Mouse (Mus musculus): Measurements from ENCODE around the gene Sidt1. TPM values are rescaled to one million over a fixed set of nuclear protein-coding genes. Genes with fewer than 3 reads are reported as not detected.

Sidt1 gene
- polyA plus RNA-seq (2012; rRNA removed) (0.01 and 0.08 TPM in 2 replicates), polyA plus RNA-seq (2014; fragmentation: Nextera tagmentation; extraction: Ambion mirVana) (not detected in 2 replicates)

DNA sequence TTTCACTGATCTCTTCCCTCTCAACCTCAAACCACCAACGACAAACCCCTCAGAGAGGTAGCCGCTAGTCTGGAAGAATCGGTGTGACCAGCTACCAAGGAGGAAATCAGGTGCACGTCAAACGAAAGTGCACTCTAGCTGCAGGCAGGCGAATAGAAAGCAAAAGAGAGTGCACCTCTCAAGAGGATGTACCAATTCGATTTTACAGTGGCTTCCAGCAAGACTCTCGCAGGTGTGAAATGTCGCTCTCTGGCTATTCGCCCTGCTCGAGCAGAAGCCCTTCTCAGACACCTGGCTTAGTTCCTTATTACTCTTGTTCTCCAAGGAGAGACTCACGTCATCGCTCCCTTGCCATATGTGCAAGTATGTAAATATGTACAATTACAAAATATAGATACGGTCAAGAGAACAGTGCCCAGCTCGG lies at the start of gene Sidt1:
TSS of gene Sidt1 (minus strand) at position 336 of the 424 bp plus-strand sequence.
- WGBS (ENCODE audit: insufficient replicate concordance) = 3% methylated on average over 15 of the region's 15 CpGs
- Histone ChIP-seq H3K27ac (no peak within 1 kb of the TSS), H3K4me2 (ENCODE audit: low read depth) (peak within 1 kb of the TSS; percentile 67), H3K36me3 (replicated peaks; ENCODE audit: control insufficient read depth, insufficient read depth, low read depth) (no peaks in the 10 kb centered on the region), H3K4me3 (ENCODE audit: insufficient read depth in 1 of 2, low read depth in 2 of 2, low read length in 2 of 2) (peak within 1 kb of the TSS; percentile 40 to 47), H3K4me1 (replicated peaks; ENCODE audit: control insufficient read depth in 2 of 2, insufficient read depth in 2 of 2, low read length in 1 of 2) (no peaks in the 10 kb centered on the region), H3K9ac (replicated peaks) (no peak within 1 kb of the TSS), H3K9me3 (ENCODE audit: control insufficient read depth, low read length) (peaks cover 2% of the 10 kb centered on the region), H3K27me3 (ENCODE audit: control insufficient read depth, insufficient read depth, low read length) (peaks cover 24% of the 10 kb centered on the region)
- DNase-seq (ENCODE audit: low read depth in 3 of 3, low spot score in 3 of 3) (no peak), ATAC-seq (ENCODE audit: insufficient read depth) (no peak)
- no peak for TF ChIP-seq EP300 (IDR thresholded peaks at IDR 0.05; ENCODE audit: low read depth)

DNA sequence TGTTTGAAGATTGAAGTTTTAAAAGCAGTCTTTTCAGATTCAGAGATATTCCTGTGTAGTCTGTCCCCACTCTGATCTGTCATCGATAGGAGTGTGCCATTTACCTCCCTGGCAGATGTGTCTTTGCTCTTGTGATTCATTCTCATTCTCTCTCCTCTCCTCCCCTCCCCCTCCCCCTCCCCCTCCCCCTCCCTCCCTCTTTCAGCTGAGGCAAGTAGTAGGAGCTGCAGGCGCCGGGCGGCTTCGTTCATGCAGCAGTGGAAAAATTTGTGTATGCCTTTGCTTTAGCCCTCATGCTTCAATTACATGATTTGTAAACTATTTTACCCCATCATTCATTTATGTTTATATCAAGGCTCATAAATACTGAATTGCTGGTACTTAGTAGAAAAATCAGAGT lies 48.6 kb upstream of the Sidt1 start:
- H3K27me3 ChIP-seq (ENCODE audit: control insufficient read depth, insufficient read depth, low read length) = no peaks in the 10 kb centered on the region
- no peak for ATAC-seq (ENCODE audit: insufficient read depth)

DNA sequence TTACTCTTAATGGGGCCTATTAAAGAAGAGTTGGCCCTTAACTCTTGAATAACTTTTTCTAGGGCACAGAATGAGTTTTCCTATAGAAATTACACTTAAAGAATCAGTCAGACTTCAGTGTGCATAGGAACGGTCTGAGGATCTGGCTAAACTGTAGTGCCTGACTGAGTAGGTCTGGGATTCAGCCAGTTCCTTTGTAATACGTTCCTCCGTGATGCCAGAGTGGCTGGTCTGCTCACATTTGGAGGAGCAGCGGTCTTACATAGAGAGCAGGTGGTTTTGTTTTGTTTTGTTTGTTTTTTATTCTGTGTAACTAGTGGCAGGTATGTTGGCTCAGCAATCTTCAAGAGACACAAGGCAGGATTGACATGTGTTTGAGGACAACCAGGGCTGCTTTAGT lies 47.0 kb upstream of the Sidt1 start:
- Histone ChIP-seq H3K9ac (replicated peaks) (no peak overlapping the region), H3K4me2 (ENCODE audit: low read depth) (no peak overlapping the region), H3K36me3 (replicated peaks; ENCODE audit: control insufficient read depth, insufficient read depth, low read depth) (peaks cover 4% of the 10 kb centered on the region), H3K27ac (no peak overlapping the region), H3K9me3 (ENCODE audit: control insufficient read depth, low read length) (no peaks in the 10 kb centered on the region), H3K4me1 (replicated peaks; ENCODE audit: control insufficient read depth in 2 of 2, insufficient read depth in 2 of 2, low read length in 1 of 2) (no peaks in the 10 kb centered on the region), H3K27me3 (ENCODE audit: control insufficient read depth, insufficient read depth, low read length) (no peaks in the 10 kb centered on the region), H3K4me3 (ENCODE audit: insufficient read depth in 1 of 2, low read depth in 2 of 2, low read length in 2 of 2) (no peak overlapping the region)
- DNase-seq (ENCODE audit: low read depth in 3 of 3, low spot score in 3 of 3) = no peak
- no peak for TF ChIP-seq EP300 (IDR thresholded peaks at IDR 0.05; ENCODE audit: low read depth)
- TF ChIP-seq CTCF (IDR thresholded peaks at IDR 0.05; ENCODE audit: low read depth) = no peak
- 81% methylated on average over 4 of the region's 4 CpGs for WGBS (ENCODE audit: insufficient replicate concordance)
- ATAC-seq (ENCODE audit: insufficient read depth) = no peak

More for the DNA sequence above, 48.6 kb upstream of the Sidt1 start:
- TF ChIP-seq EP300 (IDR thresholded peaks at IDR 0.05; ENCODE audit: low read depth) = no peak
- TF ChIP-seq CTCF (IDR thresholded peaks at IDR 0.05; ENCODE audit: low read depth) = no peak
- Histone ChIP-seq H3K36me3 (replicated peaks; ENCODE audit: control insufficient read depth, insufficient read depth, low read depth) (peaks cover 4% of the 10 kb centered on the region), H3K4me2 (ENCODE audit: low read depth) (no peak overlapping the region), H3K9me3 (ENCODE audit: control insufficient read depth, low read length) (no peaks in the 10 kb centered on the region), H3K9ac (replicated peaks) (no peak overlapping the region), H3K4me1 (replicated peaks; ENCODE audit: control insufficient read depth in 2 of 2, insufficient read depth in 2 of 2, low read length in 1 of 2) (no peaks in the 10 kb centered on the region), H3K4me3 (ENCODE audit: insufficient read depth in 1 of 2, low read depth in 2 of 2, low read length in 2 of 2) (no peak overlapping the region), H3K27ac (no peak overlapping the region)
- no peak for DNase-seq (ENCODE audit: low read depth in 3 of 3, low spot score in 3 of 3)
- 65% methylated on average over 5 of the region's 5 CpGs for WGBS (ENCODE audit: insufficient replicate concordance)

DNA sequence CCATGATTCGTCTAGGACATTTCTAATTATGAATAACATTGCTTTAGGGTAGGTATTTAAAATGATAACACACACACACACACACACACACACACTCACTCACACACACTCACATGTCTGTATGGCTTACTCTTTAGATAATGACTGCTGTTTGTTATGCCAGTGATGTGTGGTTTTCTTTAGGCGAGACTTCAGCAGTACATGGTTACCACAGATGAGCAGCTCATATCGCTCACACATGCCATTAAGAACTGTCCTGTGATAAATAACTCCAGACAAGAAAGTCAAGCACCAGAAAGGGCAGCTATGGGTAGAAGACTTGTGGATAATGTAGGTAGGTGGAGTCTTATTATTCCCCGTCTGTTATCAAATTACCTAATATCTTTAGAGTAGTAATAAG lies 42.5 kb upstream of the Sidt1 start:
- DNase-seq (ENCODE audit: low read depth in 3 of 3, low spot score in 3 of 3) (no peak), ATAC-seq (ENCODE audit: insufficient read depth) (no peak)
- Histone ChIP-seq H3K9me3 (ENCODE audit: control insufficient read depth, low read length) (no peaks in the 10 kb centered on the region), H3K27ac (no peak overlapping the region), H3K27me3 (ENCODE audit: control insufficient read depth, insufficient read depth, low read length) (no peaks in the 10 kb centered on the region), H3K4me2 (ENCODE audit: low read depth) (no peak overlapping the region), H3K36me3 (replicated peaks; ENCODE audit: control insufficient read depth, insufficient read depth, low read depth) (peaks cover 4% of the 10 kb centered on the region), H3K4me3 (ENCODE audit: insufficient read depth in 1 of 2, low read depth in 2 of 2, low read length in 2 of 2) (no peak overlapping the region), H3K9ac (replicated peaks) (no peak overlapping the region), H3K4me1 (replicated peaks; ENCODE audit: control insufficient read depth in 2 of 2, insufficient read depth in 2 of 2, low read length in 1 of 2) (no peaks in the 10 kb centered on the region)
- TF ChIP-seq CTCF (IDR thresholded peaks at IDR 0.05; ENCODE audit: low read depth) (no peak), EP300 (IDR thresholded peaks at IDR 0.05; ENCODE audit: low read depth) (no peak)
- 51% methylated on average over 4 of the region's 4 CpGs for WGBS (ENCODE audit: insufficient replicate concordance)

DNA sequence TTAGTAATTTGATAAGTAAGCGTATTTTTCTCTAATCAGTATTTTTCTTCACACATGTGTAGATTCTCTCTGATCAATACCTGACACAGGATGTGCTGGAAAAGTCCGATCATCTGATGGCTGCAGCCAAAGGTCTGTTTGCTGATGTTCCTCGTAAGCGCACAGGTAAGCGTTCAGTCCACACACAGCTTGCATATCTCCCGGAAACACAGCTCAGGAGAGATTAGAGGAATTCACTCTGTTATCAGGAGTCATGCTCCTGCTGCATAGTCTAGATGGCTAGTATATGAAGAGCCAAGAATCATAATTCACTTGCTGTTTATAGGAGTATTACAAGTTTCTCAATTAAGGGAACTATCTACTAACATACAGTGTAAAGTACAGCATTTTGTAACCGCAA lies 32.5 kb upstream of the Sidt1 start:
- H3K36me3 ChIP-seq (replicated peaks; ENCODE audit: control insufficient read depth, insufficient read depth, low read depth) = no peaks in the 10 kb centered on the region; the same call in none of the 2 replicates
- H3K27ac ChIP-seq = no peak overlapping the region
- no peak overlapping the region for H3K4me2 ChIP-seq (ENCODE audit: low read depth)
- DNase-seq (ENCODE audit: low read depth in 3 of 3, low spot score in 3 of 3) (no peak), ATAC-seq (ENCODE audit: insufficient read depth) (peak; percentile 37; the same call in 1 of the 2 replicates)
- no peaks in the 10 kb centered on the region; a peak in 1 of 4 replicates for H3K4me1 ChIP-seq (replicated peaks; ENCODE audit: control insufficient read depth in 2 of 2, insufficient read depth in 2 of 2, low read length in 1 of 2)
- H3K9me3 ChIP-seq (ENCODE audit: control insufficient read depth, low read length) = no peaks in the 10 kb centered on the region
- H3K9ac ChIP-seq (replicated peaks) = no peak overlapping the region
- H3K27me3 ChIP-seq (ENCODE audit: control insufficient read depth, insufficient read depth, low read length) = no peaks in the 10 kb centered on the region
- TF ChIP-seq EP300 (IDR thresholded peaks at IDR 0.05; ENCODE audit: low read depth) (peak; percentile 33; the same call in 1 of the 2 replicates), CTCF (IDR thresholded peaks at IDR 0.05; ENCODE audit: low read depth) (no peak)
- no peak overlapping the region for H3K4me3 ChIP-seq (ENCODE audit: insufficient read depth in 1 of 2, low read depth in 2 of 2, low read length in 2 of 2)
- 57% methylated on average over 7 of the region's 7 CpGs for WGBS (ENCODE audit: insufficient replicate concordance)

Measured in liver, embryonic 14.5 days (tissue).